Mouse (Mus musculus): Measurements from ENCODE around the gene Tctex1d4. TPM values are rescaled to one million over a fixed set of nuclear protein-coding genes. Genes with fewer than 3 reads are reported as not detected.

Gene Tctex1d4
- total RNA-seq, 2 experiments from 2014 or later = 0.27 to 0.75 TPM

Small RNA genes within 50 kb of the gene (microRNA-seq; reads per million reads assigned to microRNA genes)
- gene Gm22398 = 0 reads per million in 2 experiments

Other genes starting within 250 kb of the Tctex1d4 start
- gene Zswim5, start 249.4 kb upstream of the Tctex1d4 start, total RNA-seq (2021) = 10 to 100 TPM; 17.1 to 17.9 TPM
- 10 to 100 TPM; 56.9 to 66.1 TPM for gene Urod, start 132.4 kb upstream of the Tctex1d4 start, total RNA-seq (2021)
- gene Hectd3, start 131.5 kb upstream of the Tctex1d4 start, total RNA-seq (2021) = 10 to 100 TPM; 41.5 to 49.4 TPM
- 10 to 100 TPM; 20.6 to 21.2 TPM for gene Eif2b3, start 107.4 kb upstream of the Tctex1d4 start, total RNA-seq (2021)
- gene Ptch2, start 30.7 kb upstream of the Tctex1d4 start, total RNA-seq (2021) = 1 to 10 TPM; 1.4 to 3.0 TPM
- gene Btbd19, start 1.1 kb upstream of the Tctex1d4 start, total RNA-seq (2021) = 10 to 100 TPM; 10.5 to 12.1 TPM
- 10 to 100 TPM; 10.9 to 11.9 TPM for gene Plk3, start 7.2 kb downstream of the Tctex1d4 start, total RNA-seq (2021)
- 100 to 1,000 TPM; 437 to 521 TPM for gene Rps8, start 29.4 kb downstream of the Tctex1d4 start, total RNA-seq (2021)
- gene Kif2c, start 55.8 kb downstream of the Tctex1d4 start, total RNA-seq (2021) = under 1 TPM; 0.47 TPM
- gene Tmem53, start 125.2 kb downstream of the Tctex1d4 start, total RNA-seq (2021) = 1 to 10 TPM; 4.6 to 6.0 TPM
- gene Armh1, start 125.3 kb downstream of the Tctex1d4 start, total RNA-seq (2021) = under 1 TPM; 0.52 to 0.79 TPM

Data from layer of hippocampus, postnatal 25 days (tissue).